Mouse (Mus musculus): ENCODE measurements around the gene Ciao2b. TPM values are rescaled to one million over a fixed set of nuclear protein-coding genes. Genes with fewer than 3 reads are reported as not detected.
A peak's percentile ranks its signal among the peaks of the same experiment; 100 is the strongest.

Gene Ciao2b
- polyA plus RNA-seq, 1 experiment: 119 TPM

- no peak within 1 kb of the TSS for H3K4me3 ChIP-seq (replicated peaks)
- H3K27me3 ChIP-seq (replicated peaks): peaks cover 37% of the 10 kb centered on the region
- H3K9me3 ChIP-seq: peaks cover 5% of the 10 kb centered on the region
- no peak for TF ChIP-seq FLI1 (IDR thresholded peaks at IDR 0.05; ENCODE audit: low read length)
- TF ChIP-seq GATA1 (IDR thresholded peaks at IDR 0.05; ENCODE audit: borderline replicate concordance, low read length): no peak
- peaks cover 36% of the 10 kb centered on the region for H3K4me1 ChIP-seq
- H3K36me3 ChIP-seq (replicated peaks; ENCODE audit: low read length): peaks cover 6% of the 10 kb centered on the region
These were observed 17.6 kb downstream of the Ciao2b start, which contains the start of gene Cdh16 for GRCm38 (mm10) chr8:104624161-104624560. TSS of gene Cdh16 (minus strand) at chr8:104624396.

DNA sequence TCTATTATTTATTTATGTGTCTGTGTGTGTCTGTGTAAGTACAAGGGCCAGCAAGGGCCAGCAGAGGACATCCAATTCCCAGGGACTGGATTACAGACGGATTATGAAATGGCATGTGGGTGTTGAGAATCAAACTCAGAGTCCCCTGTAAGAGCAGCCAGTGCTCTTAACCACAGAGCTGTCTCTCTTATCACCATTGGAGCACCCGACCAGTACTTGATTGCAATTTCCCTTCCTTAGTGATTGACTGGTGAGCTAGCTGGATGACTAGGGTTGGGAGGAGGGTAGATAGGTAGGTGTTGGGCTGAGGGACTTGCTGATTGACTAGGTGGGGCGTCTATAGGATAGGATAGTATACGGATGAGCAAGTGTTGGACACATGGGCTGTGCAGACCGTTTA lies 21.0 kb downstream of the Ciao2b start:
- TF ChIP-seq FLI1 (IDR thresholded peaks at IDR 0.05; ENCODE audit: low read length) (no peak), GATA1 (IDR thresholded peaks at IDR 0.05; ENCODE audit: borderline replicate concordance, low read length) (no peak)
- peaks cover 69% of the 10 kb centered on the region for H3K27me3 ChIP-seq (replicated peaks)
- peaks cover 5% of the 10 kb centered on the region for H3K9me3 ChIP-seq

DNA sequence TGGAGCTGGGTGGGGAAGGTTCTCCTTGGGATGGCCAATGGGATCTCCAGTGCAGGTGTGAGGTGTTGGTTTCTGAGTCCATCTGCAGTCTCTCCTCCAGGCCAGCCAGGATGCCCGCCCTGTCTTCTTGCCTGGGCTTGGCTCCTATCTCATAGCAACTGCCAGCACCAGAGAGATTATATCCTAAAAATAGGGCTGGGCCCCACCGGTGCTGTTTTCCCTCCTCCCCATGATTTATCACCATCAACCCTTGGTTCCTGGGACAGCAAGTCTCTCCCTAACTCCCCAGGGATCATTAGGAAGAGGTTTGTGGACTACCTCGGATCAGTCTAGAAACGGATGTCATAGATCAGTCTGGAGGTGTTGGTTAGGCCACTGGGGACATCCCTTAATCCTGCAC lies 28.6 kb downstream of the Ciao2b start:
- no peak overlapping the region for H3K4me3 ChIP-seq (replicated peaks)
- H3K4me1 ChIP-seq: peaks cover 6% of the 10 kb centered on the region; the same call in 1 of the 2 replicates
- H3K27me3 ChIP-seq (replicated peaks): peaks cover 72% of the 10 kb centered on the region
- H3K36me3 ChIP-seq (replicated peaks; ENCODE audit: low read length): no peaks in the 10 kb centered on the region
- no peaks in the 10 kb centered on the region for H3K9me3 ChIP-seq
- TF ChIP-seq FLI1 (IDR thresholded peaks at IDR 0.05; ENCODE audit: low read length) (no peak), GATA1 (IDR thresholded peaks at IDR 0.05; ENCODE audit: borderline replicate concordance, low read length) (no peak)

More for the DNA sequence above, 21.0 kb downstream of the Ciao2b start:
- H3K4me1 ChIP-seq: peaks cover 15% of the 10 kb centered on the region
- no peak overlapping the region for H3K4me3 ChIP-seq (replicated peaks)
- H3K36me3 ChIP-seq (replicated peaks; ENCODE audit: low read length): no peaks in the 10 kb centered on the region

- Histone ChIP-seq H3K4me3 (replicated peaks) (no peak overlapping the region), H3K36me3 (replicated peaks; ENCODE audit: low read length) (no peaks in the 10 kb centered on the region), H3K4me1 (peaks cover 6% of the 10 kb centered on the region; the same call in 1 of the 2 replicates), H3K9me3 (no peaks in the 10 kb centered on the region), H3K27me3 (replicated peaks) (peaks cover 69% of the 10 kb centered on the region)
- no peak for TF ChIP-seq GATA1 (IDR thresholded peaks at IDR 0.05; ENCODE audit: borderline replicate concordance, low read length)
- no peak for TF ChIP-seq FLI1 (IDR thresholded peaks at IDR 0.05; ENCODE audit: low read length)
These were observed 30.2 kb downstream of the Ciao2b start for GRCm38 (mm10) chr8:104611613-104612012.

- TF ChIP-seq FLI1 (IDR thresholded peaks at IDR 0.05; ENCODE audit: low read length) (no peak), GATA1 (IDR thresholded peaks at IDR 0.05; ENCODE audit: borderline replicate concordance, low read length) (no peak)
- Histone ChIP-seq H3K4me1 (peaks cover 6% of the 10 kb centered on the region; the same call in 1 of the 2 replicates), H3K36me3 (replicated peaks; ENCODE audit: low read length) (no peaks in the 10 kb centered on the region), H3K27me3 (replicated peaks) (peaks cover 72% of the 10 kb centered on the region), H3K4me3 (replicated peaks) (no peak overlapping the region), H3K9me3 (no peaks in the 10 kb centered on the region)
These were observed 31.5 kb downstream of the Ciao2b start for GRCm38 (mm10) chr8:104610185-104610766.

DNA sequence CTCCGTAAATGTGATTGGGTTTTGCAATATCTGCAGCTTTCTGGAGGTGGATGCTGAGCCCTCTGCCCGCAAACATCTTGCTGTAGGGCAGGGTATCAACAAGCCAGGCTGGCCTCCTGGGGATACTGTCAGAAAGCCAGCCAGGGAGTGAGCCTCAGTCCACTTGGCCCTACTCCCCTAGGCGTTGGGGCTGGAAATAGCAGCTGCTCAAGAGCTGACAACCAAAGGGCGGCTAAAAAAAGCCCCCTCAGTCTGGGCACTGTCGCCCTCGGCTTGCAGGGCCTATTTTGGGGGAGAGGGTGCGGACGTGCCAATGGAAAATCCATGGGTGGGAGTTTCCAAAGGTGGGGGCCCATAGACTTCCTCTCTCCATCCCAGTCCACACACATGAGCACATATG lies 32.5 kb downstream of the Ciao2b start:
- no peaks in the 10 kb centered on the region for H3K36me3 ChIP-seq (replicated peaks; ENCODE audit: low read length)
- peaks cover 66% of the 10 kb centered on the region for H3K27me3 ChIP-seq (replicated peaks)
- peaks cover 6% of the 10 kb centered on the region; the same call in 1 of the 2 replicates for H3K4me1 ChIP-seq
- H3K9me3 ChIP-seq: no peaks in the 10 kb centered on the region
- no peak overlapping the region for H3K4me3 ChIP-seq (replicated peaks)
- TF ChIP-seq FLI1 (IDR thresholded peaks at IDR 0.05; ENCODE audit: low read length): no peak
- no peak for TF ChIP-seq GATA1 (IDR thresholded peaks at IDR 0.05; ENCODE audit: borderline replicate concordance, low read length)

DNA sequence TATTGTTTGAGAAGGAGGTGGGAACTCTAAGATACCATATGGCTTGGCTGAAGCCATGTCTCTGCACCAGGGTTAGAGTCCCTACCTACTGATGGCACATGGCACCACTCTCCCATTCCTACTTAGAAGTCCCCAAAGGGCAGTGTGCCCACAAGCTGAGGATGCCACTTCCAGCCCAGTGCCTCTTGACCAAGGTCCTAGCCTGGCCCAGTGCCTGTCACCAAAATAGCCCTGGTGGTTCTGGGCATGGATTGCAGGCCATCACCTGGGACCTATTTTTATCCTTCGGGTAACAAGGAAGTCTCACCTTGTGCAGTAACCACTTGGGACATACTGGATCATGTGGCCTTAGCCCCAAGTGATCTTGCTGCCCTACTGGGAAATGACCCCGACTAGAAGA lies 33.8 kb downstream of the Ciao2b start:
- H3K4me1 ChIP-seq: peaks cover 5% of the 10 kb centered on the region
- TF ChIP-seq GATA1 (IDR thresholded peaks at IDR 0.05; ENCODE audit: borderline replicate concordance, low read length) (no peak), FLI1 (IDR thresholded peaks at IDR 0.05; ENCODE audit: low read length) (no peak)

DNA sequence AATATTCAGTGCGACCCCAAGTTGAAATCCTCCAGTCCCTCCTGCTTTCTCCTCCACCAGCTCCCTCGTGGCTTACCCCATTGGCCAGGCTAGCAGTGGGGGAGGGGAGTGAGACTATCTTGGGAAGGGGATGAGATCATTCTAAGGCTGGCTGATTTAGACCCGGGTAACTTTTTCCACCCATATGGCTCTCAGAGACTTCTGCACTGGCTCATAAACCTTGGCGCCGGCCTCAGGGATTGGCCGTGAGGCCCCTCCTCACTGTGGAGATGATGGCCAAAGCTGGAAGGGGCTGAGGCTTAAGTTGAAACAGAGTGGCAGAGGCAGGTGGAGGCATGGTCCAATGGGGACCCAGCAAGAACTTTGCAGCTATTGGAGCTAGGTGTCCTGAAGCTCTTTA lies 35.4 kb downstream of the Ciao2b start:
- Histone ChIP-seq H3K36me3 (replicated peaks; ENCODE audit: low read length) (no peaks in the 10 kb centered on the region), H3K27me3 (replicated peaks) (peaks cover 50% of the 10 kb centered on the region)
- TF ChIP-seq FLI1 (IDR thresholded peaks at IDR 0.05; ENCODE audit: low read length) (no peak), GATA1 (IDR thresholded peaks at IDR 0.05; ENCODE audit: borderline replicate concordance, low read length) (no peak)

More for the DNA sequence above, 33.8 kb downstream of the Ciao2b start:
- H3K4me3 ChIP-seq (replicated peaks): no peak overlapping the region
- H3K27me3 ChIP-seq (replicated peaks): peaks cover 56% of the 10 kb centered on the region
- no peaks in the 10 kb centered on the region for H3K9me3 ChIP-seq
- no peaks in the 10 kb centered on the region for H3K36me3 ChIP-seq (replicated peaks; ENCODE audit: low read length)

GRCm38 (mm10) chr8:104603245-104603593 lies 38.5 kb downstream of the Ciao2b start:
- peaks cover 33% of the 10 kb centered on the region for H3K27me3 ChIP-seq (replicated peaks)
- H3K4me3 ChIP-seq (replicated peaks): no peak overlapping the region
- H3K36me3 ChIP-seq (replicated peaks; ENCODE audit: low read length): peaks cover 12% of the 10 kb centered on the region
- TF ChIP-seq FLI1 (IDR thresholded peaks at IDR 0.05; ENCODE audit: low read length): no peak
- TF ChIP-seq GATA1 (IDR thresholded peaks at IDR 0.05; ENCODE audit: borderline replicate concordance, low read length): no peak
- peaks cover 24% of the 10 kb centered on the region for H3K4me1 ChIP-seq
- H3K9me3 ChIP-seq: no peaks in the 10 kb centered on the region

More for the DNA sequence above, 35.4 kb downstream of the Ciao2b start:
- peaks cover 21% of the 10 kb centered on the region for H3K4me1 ChIP-seq
- no peaks in the 10 kb centered on the region for H3K9me3 ChIP-seq
- no peak overlapping the region for H3K4me3 ChIP-seq (replicated peaks)

DNA sequence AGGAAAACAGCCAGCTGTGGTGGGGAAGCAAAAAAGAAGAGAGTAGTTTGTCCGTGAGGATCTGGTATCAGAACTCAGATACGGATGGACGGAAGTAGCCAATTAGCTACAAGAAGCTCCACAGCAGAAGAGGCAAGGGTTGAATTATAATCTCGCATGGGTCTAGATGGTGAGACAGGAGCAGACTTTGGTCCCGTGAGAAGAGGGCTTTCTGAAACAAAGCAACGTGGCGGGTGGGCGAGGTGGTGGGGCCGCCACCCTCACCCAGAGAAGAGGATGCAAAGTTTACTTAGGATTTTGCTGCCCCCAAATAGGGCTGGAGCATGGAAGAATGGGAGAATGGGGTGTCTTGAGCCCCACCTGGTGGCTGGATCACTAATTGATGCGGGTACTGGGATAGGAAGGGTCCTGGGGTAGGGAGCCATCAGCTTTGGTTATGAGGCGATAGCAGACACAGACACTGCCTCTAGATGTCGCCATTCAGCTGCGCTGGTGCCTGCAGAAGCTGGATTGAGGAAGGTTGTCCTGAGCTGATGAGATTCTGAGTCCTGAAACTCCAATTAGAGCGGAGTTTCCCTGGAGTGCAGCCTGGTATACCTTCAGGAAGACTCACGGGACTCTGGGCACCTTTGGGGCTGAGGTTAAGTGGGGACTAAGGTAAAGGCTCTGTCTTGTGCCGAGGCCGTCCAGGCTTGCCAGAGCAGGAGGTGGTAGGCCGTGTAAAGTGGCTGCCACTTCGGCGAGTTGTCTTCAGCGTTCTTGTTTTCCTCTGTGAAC lies 39.1 kb downstream of the Ciao2b start:
- H3K4me1 ChIP-seq: peaks cover 24% of the 10 kb centered on the region
- peaks cover 17% of the 10 kb centered on the region for H3K36me3 ChIP-seq (replicated peaks; ENCODE audit: low read length)
- H3K4me3 ChIP-seq (replicated peaks): peak overlapping the region; percentile 87
- TF ChIP-seq GATA1 (IDR thresholded peaks at IDR 0.05; ENCODE audit: borderline replicate concordance, low read length): no peak
- no peak for TF ChIP-seq FLI1 (IDR thresholded peaks at IDR 0.05; ENCODE audit: low read length)
- H3K27me3 ChIP-seq (replicated peaks): peaks cover 27% of the 10 kb centered on the region
- H3K9me3 ChIP-seq: no peaks in the 10 kb centered on the region

Data from megakaryocyte, embryonic 14.5 days (primary cell).